ENCODE assay signal across 9 mouse cellular contexts in genomic region chr7:24529580-24529979, GRCm38 (mm10). TPM values are rescaled to one million over a fixed set of nuclear protein-coding genes. Genes with fewer than 3 reads are reported as not detected.
DNase-seq lines count a peak whose midpoint lies in the region; ATAC-seq and TF ChIP-seq lines count a peak whose summit lies in the region.
"Had no signal": no experiment of that assay in that cellular context is flagged by ENCODE, and none has a peak within 500 bp of the region (broad histone marks: within the 10 kb centered on the region; RNA-seq: fewer than 3 reads in every experiment).

No protein-coding gene starts in this region.

- 0 out of 2 replicates have a peak overlapping the region, but pooled peaks have one; percentile 83 for H3K27ac ChIP-seq in limb, embryonic 14.5 days (replicated peaks; ENCODE audit: low read depth, low read length)

- peaks cover 26% of the 10 kb centered on the region for H3K4me1 ChIP-seq in limb, embryonic 14.5 days (ENCODE audit: control insufficient read depth, insufficient read depth, low read length)

- H3K4me3 ChIP-seq in limb, embryonic 14.5 days (replicated peaks; ENCODE audit: low read length) = peak overlapping the region; percentile 66

- H3K9ac ChIP-seq in limb, embryonic 14.5 days (ENCODE audit: low read depth, low read length, severe bottlenecking) = peak overlapping the region; percentile 69

- WGBS in limb, embryonic 14.5 days = 64% methylated on average over 11 of the region's 11 CpGs

- DNase-seq in gastrocnemius, adult 18-20 months (ENCODE audit: low spot score) = peak; percentile 4
- DNase-seq in gastrocnemius, postnatal 25 days = no peak
- DNase-seq in thymus, postnatal 4 days = peak; percentile 31
- no peak for DNase-seq in thymus, postnatal 36 days
- DNase-seq in limb, embryonic 14.5 days (ENCODE audit: low spot score) = no peak
- DNase-seq in B cell, adult 2 months = no peak
- DNase-seq in left cerebral cortex, postnatal 14 days (ENCODE audit: low spot score in 2 of 2) = no peak

- ATAC-seq in limb, embryonic 14.5 days (ENCODE audit: low FRiP score, low read depth) = no peak
- no peak for ATAC-seq in activated CD4-positive, CD25-positive, alpha-beta regulatory T cell, adult 4 months

- no peak for TF ChIP-seq POLR2A in limb, embryonic 14.5 days (IDR thresholded peaks at IDR 0.05; ENCODE audit: borderline replicate concordance, extremely low read depth, insufficient read depth, insufficient read length)

- peak overlapping the region; percentile 75 for H3K4me2 ChIP-seq in limb, embryonic 14.5 days (replicated peaks; ENCODE audit: low read depth, low read length, severe bottlenecking)

- no peaks in the 10 kb centered on the region for H3K9me3 ChIP-seq in limb, embryonic 14.5 days (ENCODE audit: control insufficient read depth, low read length)

- H3K27me3 ChIP-seq in limb, embryonic 14.5 days (ENCODE audit: control insufficient read depth, insufficient read depth, low read length) = no peaks in the 10 kb centered on the region

- intact Hi-C loops in left cerebral cortex, postnatal 14 days (cut with DNase I) = no loop called here

- peaks cover 22% of the 10 kb centered on the region for H3K36me3 ChIP-seq in limb, embryonic 14.5 days (ENCODE audit: control insufficient read depth, insufficient read depth, low read length)

RNA-seq across cellular contexts. Expression of gene Irgq, which starts 0.9 kb away (rescaled TPM):
- 10 to 100 TPM; 11.5 to 16.2 TPM for total RNA-seq in gastrocnemius, adult 18-20 months (2021)
- total RNA-seq in gastrocnemius, postnatal 25 days (2021) = 10 to 100 TPM; 12.3 to 13.0 TPM
- 16.3 and 21.9 TPM in 2 replicates for polyA plus RNA-seq in limb, embryonic 14.5 days (2012; rRNA removed)
- polyA plus RNA-seq in limb, embryonic 14.5 days (2014; fragmentation: Nextera tagmentation; extraction: Ambion mirVana) = 10.7 TPM in 2 replicates
- 10 to 100 TPM; 97.0 to 97.6 TPM for total RNA-seq in left cerebral cortex, postnatal 14 days (2021)
- 1 to 10 TPM; 1.5 to 1.8 TPM for polyA plus RNA-seq in activated CD4-positive, CD25-positive, alpha-beta regulatory T cell, adult 4 months (2017; shearing (Covaris generic))

RNA-seq across cellular contexts. Expression of gene Pinlyp, which starts 16.3 kb away (rescaled TPM):
- total RNA-seq in gastrocnemius, adult 18-20 months (2021) = not detected
- total RNA-seq in gastrocnemius, postnatal 25 days (2021) = not detected
- polyA plus RNA-seq in limb, embryonic 14.5 days (2012; rRNA removed) = 0.35 and 0.51 TPM in 2 replicates
- polyA plus RNA-seq in limb, embryonic 14.5 days (2014; fragmentation: Nextera tagmentation; extraction: Ambion mirVana) = 1.7 and 2.0 TPM in 2 replicates
- total RNA-seq in left cerebral cortex, postnatal 14 days (2021) = not detected
- polyA plus RNA-seq in activated CD4-positive, CD25-positive, alpha-beta regulatory T cell, adult 4 months (2017; shearing (Covaris generic)) = not detected
- total RNA-seq: layer of hippocampus, postnatal 10 days had no signal

RNA-seq across cellular contexts. Expression of gene Xrcc1, which starts 16.5 kb away (rescaled TPM):
- 10 to 100 TPM; 16.5 to 20.1 TPM for total RNA-seq in gastrocnemius, adult 18-20 months (2021)
- 10 to 100 TPM; 15.8 to 17.5 TPM for total RNA-seq in gastrocnemius, postnatal 25 days (2021)
- 133 and 155 TPM in 2 replicates for polyA plus RNA-seq in limb, embryonic 14.5 days (2012; rRNA removed)
- polyA plus RNA-seq in limb, embryonic 14.5 days (2014; fragmentation: Nextera tagmentation; extraction: Ambion mirVana) = 103 and 106 TPM in 2 replicates
- 10 to 100 TPM; 34.7 to 37.8 TPM for total RNA-seq in left cerebral cortex, postnatal 14 days (2021)
- polyA plus RNA-seq in activated CD4-positive, CD25-positive, alpha-beta regulatory T cell, adult 4 months (2017; shearing (Covaris generic)) = 10 to 100 TPM; 19.9 to 30.3 TPM

RNA-seq across cellular contexts. Expression of gene AC161166.1, which starts 17.3 kb away (rescaled TPM):
- total RNA-seq in gastrocnemius, adult 18-20 months (2021) = not detected
- total RNA-seq in gastrocnemius, postnatal 25 days (2021) = not detected
- polyA plus RNA-seq in limb, embryonic 14.5 days (2012; rRNA removed) = not detected in 2 replicates
- polyA plus RNA-seq in limb, embryonic 14.5 days (2014; fragmentation: Nextera tagmentation; extraction: Ambion mirVana) = 0.19 TPM in 1 of 2 replicates, not detected in the other
- total RNA-seq in left cerebral cortex, postnatal 14 days (2021) = not detected
- under 1 TPM in 1 of 2 experiments, not detected in 1; 0.17 TPM for polyA plus RNA-seq in activated CD4-positive, CD25-positive, alpha-beta regulatory T cell, adult 4 months (2017; shearing (Covaris generic))
- total RNA-seq: layer of hippocampus, postnatal 10 days had no signal

RNA-seq across cellular contexts. Expression of gene Zfp428, which starts 22.8 kb away (rescaled TPM):
- total RNA-seq in gastrocnemius, adult 18-20 months (2021) = 1 to 10 TPM; 4.1 to 4.5 TPM
- total RNA-seq in gastrocnemius, postnatal 25 days (2021) = 1 to 10 TPM; 4.0 TPM
- 67.8 and 77.5 TPM in 2 replicates for polyA plus RNA-seq in limb, embryonic 14.5 days (2012; rRNA removed)
- polyA plus RNA-seq in limb, embryonic 14.5 days (2014; fragmentation: Nextera tagmentation; extraction: Ambion mirVana) = 29.6 and 33.3 TPM in 2 replicates
- total RNA-seq in left cerebral cortex, postnatal 14 days (2021) = 10 to 100 TPM; 53.7 to 53.8 TPM
- not detected for polyA plus RNA-seq in activated CD4-positive, CD25-positive, alpha-beta regulatory T cell, adult 4 months (2017; shearing (Covaris generic))

Comparison
In these comparisons a context has a peak if more than half of its experiments do, and no peak if none do; other contexts are left out.
1. DNase-seq: peak in gastrocnemius, adult 18-20 months (single experiment) and thymus, postnatal 4 days (single experiment); none in gastrocnemius, postnatal 25 days (single experiment), thymus, postnatal 36 days (0 of 2), limb, embryonic 14.5 days (single experiment), B cell, adult 2 months (0 of 2) and left cerebral cortex, postnatal 14 days (0 of 2).
2. RNA of gene Irgq, which starts 0.9 kb away (total RNA-seq): 97.0 to 97.6 TPM in left cerebral cortex, postnatal 14 days; 11.5 to 16.2 TPM in gastrocnemius, adult 18-20 months and 12.3 to 13.0 TPM in gastrocnemius, postnatal 25 days; every median in the first group is over 4 times any median in the second.